Mouse (Mus musculus) retina, embryonic 14.5 days (tissue): ENCODE results near the gene Cish.

ENCODE experiments used
- DNase-seq: peaks from one replicate; pipeline ENCODE4 v3.0.0-alpha.2; 2015; ENCODE audit warnings: low spot score

The Cish gene

GRCm38 (mm10) chr9:107323558-107323957 lies 27.7 kb downstream of the Cish start:
- DNase-seq = no peak

- no peak for DNase-seq
These were observed 29.2 kb downstream of the Cish start for GRCm38 (mm10) chr9:107324799-107325561.

DNA sequence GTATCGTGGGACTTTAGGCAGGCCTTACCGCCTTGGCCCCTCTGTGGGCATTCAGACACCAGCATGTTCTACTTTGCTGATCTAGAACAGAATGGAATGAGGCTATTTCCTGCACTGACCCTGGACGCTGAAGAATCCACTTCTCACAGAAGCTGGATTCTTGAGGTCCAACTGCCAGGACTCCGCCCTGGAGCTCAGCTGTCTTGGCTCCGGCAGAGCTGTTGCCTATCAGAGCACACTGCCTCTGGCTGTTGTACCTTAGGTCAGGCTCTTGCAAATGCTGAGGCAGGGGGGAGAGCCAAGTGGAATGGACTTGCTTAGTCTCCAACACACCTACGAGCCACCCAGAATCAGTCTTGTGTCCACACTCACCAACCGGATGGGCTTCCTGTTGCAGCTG lies 30.1 kb downstream of the Cish start:
- DNase-seq = no peak

- no peak for DNase-seq
These were observed 32.2 kb downstream of the Cish start for GRCm38 (mm10) chr9:107327879-107328620.

- DNase-seq = no peak
These were observed 35.0 kb downstream of the Cish start for GRCm38 (mm10) chr9:107330791-107331190.

GRCm38 (mm10) chr9:107333686-107334085 lies 37.9 kb downstream of the Cish start:
- DNase-seq = no peak

DNA sequence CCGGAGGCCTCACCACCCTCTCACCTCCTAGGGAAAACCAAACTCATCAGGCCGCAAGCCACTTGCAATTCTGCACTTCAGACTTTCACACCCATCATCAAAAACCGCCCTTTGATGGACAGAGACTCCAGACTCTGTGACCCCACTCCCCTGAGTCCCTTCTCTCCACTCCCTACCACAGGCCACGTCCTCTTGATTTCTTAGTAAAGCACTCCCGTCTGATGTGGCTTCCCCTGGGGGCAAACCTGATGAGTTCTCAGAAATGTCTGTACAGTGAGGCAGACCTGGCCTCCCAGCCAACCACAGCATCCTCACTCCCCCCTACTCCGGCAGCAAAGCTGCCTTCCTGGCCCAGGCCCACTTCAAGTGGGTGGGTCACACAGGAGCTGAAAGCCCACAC lies 38.5 kb downstream of the Cish start:
- DNase-seq = no peak

GRCm38 (mm10) chr9:107335046-107335445 lies 39.2 kb downstream of the Cish start:
- no peak for DNase-seq

- peak; percentile 80 for DNase-seq
These were observed 40.1 kb downstream of the Cish start for GRCm38 (mm10) chr9:107335909-107336308.

DNA sequence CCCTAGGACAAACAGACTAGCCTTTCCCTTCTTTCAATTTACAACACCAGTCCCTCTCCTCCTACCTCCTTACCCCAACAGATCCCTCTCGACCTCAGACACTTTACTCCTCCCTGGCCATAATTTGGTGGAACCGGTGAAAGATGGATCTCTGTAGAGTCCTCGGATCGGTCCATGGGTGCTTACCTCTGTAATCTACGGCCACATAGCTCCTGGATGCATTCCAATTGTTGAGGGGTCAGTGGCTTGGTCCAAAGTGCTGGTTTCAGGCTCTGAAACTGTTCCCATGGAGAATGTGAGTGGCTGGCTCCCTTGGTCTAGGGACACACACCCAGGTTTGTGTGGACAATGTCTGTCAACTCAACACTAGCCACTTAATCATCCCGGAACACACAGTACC lies 40.6 kb downstream of the Cish start:
- DNase-seq = no peak

- peak; percentile 93 for DNase-seq
These were observed 42.5 kb downstream of the Cish start, which contains the start of gene Hemk1 for GRCm38 (mm10) chr9:107338172-107338883. TSS of gene Hemk1 (minus strand) at chr9:107338350.

DNA sequence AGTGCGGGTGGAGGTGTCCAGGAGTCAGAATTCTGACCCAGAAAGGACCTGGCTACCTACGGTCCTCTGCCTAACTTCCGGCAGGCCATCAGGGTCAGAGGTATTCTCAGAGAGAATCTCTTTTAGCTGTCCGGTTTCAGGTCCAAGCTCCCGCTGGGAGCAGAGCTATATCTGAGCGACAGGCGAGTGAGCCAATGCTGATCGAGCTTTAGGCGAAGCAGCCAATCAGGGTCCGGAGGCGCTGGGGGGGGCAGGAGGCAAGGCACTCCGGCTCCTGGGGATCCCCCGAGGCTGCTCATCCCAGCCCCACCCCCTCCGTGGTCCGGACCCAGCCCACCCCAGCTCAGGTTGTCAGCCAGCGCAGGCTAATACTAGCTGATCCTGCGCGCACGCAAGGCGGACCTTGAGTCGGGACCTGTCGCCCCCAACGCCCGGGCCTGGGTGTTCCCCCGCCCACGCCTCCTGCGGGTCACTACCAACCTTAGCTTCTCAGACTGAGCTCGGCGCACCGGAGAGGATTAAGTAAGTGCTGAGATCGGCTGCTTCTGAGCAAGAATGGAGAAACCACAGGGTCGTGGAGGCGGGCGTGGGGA lies 44.5 kb downstream of the Cish start, which contains the start of gene 6430571L13Rik:
6430571L13Rik (plus strand) TSS at position 336 of the 593 bp plus-strand sequence.
- peak; percentile 95 for DNase-seq

GRCm38 (mm10) chr9:107340911-107341645 lies 45.3 kb downstream of the Cish start:
- no peak for DNase-seq

DNA sequence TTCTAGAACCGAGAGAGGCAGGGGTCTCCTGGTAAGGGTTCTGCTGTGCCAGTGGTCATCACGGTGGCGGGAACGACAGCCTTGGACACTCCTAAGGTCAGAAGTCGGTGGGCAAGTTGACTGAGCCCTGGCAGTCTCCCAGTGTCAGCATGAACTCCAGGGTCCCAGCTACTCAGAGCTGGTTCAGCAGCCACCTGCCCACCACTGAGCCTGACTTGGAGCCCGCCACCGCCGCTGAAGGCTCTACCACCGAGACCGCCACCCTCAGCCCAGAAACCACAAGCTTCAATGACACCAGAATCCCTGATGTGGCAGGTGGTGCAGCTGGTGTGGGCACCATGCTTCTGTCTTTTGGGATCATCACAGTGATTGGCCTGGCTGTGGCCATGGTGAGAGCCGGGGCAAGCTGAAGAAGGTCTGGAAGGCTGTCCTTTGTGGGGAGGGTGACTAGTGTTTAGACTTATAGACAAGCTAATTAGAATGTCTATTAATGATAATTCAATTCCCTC lies 46.4 kb downstream of the Cish start:
- DNase-seq = no peak

GRCm38 (mm10) chr9:107343146-107343943 lies 47.5 kb downstream of the Cish start:
- no peak for DNase-seq

GRCm38 (mm10) chr9:107344027-107344426 lies 48.2 kb downstream of the Cish start:
- no peak for DNase-seq

DNA sequence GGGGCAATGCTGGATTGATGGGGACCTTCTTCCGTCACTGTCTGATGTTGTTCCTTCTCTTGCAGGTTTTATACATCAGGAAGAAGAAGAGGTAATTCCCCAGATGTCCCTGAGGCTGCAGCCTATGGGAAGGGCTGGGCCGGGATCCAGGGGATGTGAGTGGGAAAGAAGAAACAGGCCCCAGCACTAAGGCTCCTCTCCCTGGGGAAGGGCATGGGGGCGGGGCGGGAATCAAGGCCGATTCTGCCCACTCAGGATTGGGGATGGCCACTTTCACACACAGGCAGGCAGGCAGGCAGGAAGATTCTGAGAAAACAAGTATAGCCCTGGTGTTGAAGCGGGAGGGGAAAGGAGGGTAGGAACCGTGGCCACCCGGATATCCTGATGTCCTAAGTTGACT lies 50.3 kb downstream of the Cish start:
- no peak for DNase-seq

DNA sequence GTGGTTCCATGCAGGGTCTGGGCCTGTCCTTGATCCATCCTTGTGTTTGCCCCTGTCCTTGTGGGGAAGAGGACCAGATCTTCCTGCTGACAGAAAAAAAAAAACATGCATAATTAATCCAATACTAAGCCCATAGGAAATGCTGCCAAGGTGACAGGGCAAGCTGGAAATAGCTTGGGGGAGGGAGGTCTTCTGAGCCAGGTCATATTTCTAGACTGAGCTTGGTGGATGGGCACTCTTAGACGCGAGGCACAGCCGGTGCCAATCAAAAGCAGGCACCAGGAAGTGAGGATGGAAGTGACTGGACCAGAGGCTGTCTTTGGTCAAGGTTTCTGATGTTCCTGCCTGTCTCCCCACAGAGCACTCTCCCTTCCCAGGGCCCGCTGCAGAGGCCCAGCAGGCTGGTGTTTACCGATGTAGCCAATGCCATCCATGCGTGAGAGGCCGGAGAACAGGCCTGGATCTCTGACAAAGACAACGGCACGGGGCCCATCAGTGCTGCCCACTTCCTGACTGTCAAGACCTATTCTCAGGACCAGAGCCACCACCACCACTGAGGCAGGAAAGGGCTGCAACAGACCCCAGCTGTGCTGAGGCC lies 51.9 kb downstream of the Cish start:
- DNase-seq = no peak

- no peak for DNase-seq
These were observed 53.5 kb downstream of the Cish start for GRCm38 (mm10) chr9:107349321-107349720.
